Mouse (Mus musculus) cortical plate, adult 2 months (tissue): ENCODE data around the gene Phf23.

ENCODE experiments used
- CTCF ChIP-seq: fragments of 200-500 bp; IDR thresholded peaks from 2 replicates; pipeline ENCODE4 v1.5.1; 2011; ENCODE audit warnings: mild to moderate bottlenecking, control low read depth, low read length; ENCODE audit not compliant: insufficient read depth; ENCODE audit errors: extremely low read depth
- POLR2A ChIP-seq: fragments of 200-500 bp; IDR thresholded peaks from 2 replicates; pipeline ENCODE4 v1.6.1; 2011; ENCODE audit warnings: mild to moderate bottlenecking, low read length, control low read depth; ENCODE audit not compliant: insufficient read depth; ENCODE audit errors: extremely low read depth

GRCm38 (mm10) chr11:69984431-69984830 lies 11.1 kb upstream of the Phf23 start:
- TF ChIP-seq CTCF (no peak), POLR2A (no peak)
